Comparison of ENCODE assay signal across 18 mouse cellular contexts in genomic region chr9:53378171-53378570, GRCm38 (mm10). TPM values are rescaled to one million over a fixed set of nuclear protein-coding genes. Genes with fewer than 3 reads are reported as not detected.
"Had no signal": no experiment of that assay in that cellular context is flagged by ENCODE, and none has a peak within 500 bp of the region (broad histone marks: within the 10 kb centered on the region; RNA-seq: fewer than 3 reads in every experiment).

No protein-coding gene starts in this region.

- H3K27me3 ChIP-seq: lung, embryonic 15.5 days; midbrain, embryonic 15.5 days; neural tube, embryonic 12.5 days had no signal

- H3K4me3 ChIP-seq: lung, embryonic 15.5 days; megakaryocyte, embryonic 14.5 days; midbrain, embryonic 13.5 days; midbrain, embryonic 15.5 days; neural tube, embryonic 12.5 days had no signal

- H3K4me2 ChIP-seq: lung, embryonic 15.5 days; midbrain, embryonic 11.5 days; midbrain, embryonic 13.5 days; midbrain, embryonic 15.5 days; neural tube, embryonic 12.5 days had no signal

- DNase-seq: lung, adult 2 months; lung, postnatal 14 days; lung, postnatal 36 days; right cerebral cortex, postnatal 14 days; spleen, adult 18-20 months; thymus, adult 18-20 months; thymus, postnatal 14 days; thymus, postnatal 36 days had no signal

- ATAC-seq: lung, postnatal 0 days; midbrain, embryonic 13.5 days; midbrain, embryonic 15.5 days had no signal

- H3K36me3 ChIP-seq: lung, embryonic 15.5 days; midbrain, embryonic 13.5 days; midbrain, embryonic 15.5 days; neural tube, embryonic 12.5 days had no signal

- H3K4me1 ChIP-seq: midbrain, embryonic 13.5 days; midbrain, embryonic 15.5 days; neural tube, embryonic 12.5 days had no signal

- H3K9me3 ChIP-seq: lung, embryonic 15.5 days; megakaryocyte, embryonic 14.5 days; midbrain, embryonic 13.5 days; midbrain, embryonic 15.5 days; neural tube, embryonic 12.5 days had no signal

- H3K27ac ChIP-seq: lung, embryonic 15.5 days; macrophage; midbrain, embryonic 13.5 days; midbrain, embryonic 15.5 days; neural tube, embryonic 12.5 days had no signal

- H3K9ac ChIP-seq: lung, embryonic 15.5 days; midbrain, embryonic 13.5 days; midbrain, embryonic 15.5 days; neural tube, embryonic 12.5 days had no signal

RNA-seq across cellular contexts. Expression of gene 4930550C14Rik, which starts 24.0 kb away (rescaled TPM):
- total RNA-seq: midbrain, postnatal 0 days; monocyte, adult 5-6 weeks had no signal
